Mouse (Mus musculus): Measurements from ENCODE around the gene Olfr211.

Olfr211 gene

GRCm38 (mm10) chr6:116488791-116489190, at the start of gene Olfr211:
Gene Olfr211 (plus strand): TSS chr6:116489091.
- WGBS: 60% methylated on average over 4 of the region's 4 CpGs

GRCm38 (mm10) chr6:116439531-116439930, 49.4 kb upstream of the Olfr211 start:
- 88% methylated on average over 6 of the region's 6 CpGs for WGBS

GRCm38 (mm10) chr6:116440447-116440846, 48.4 kb upstream of the Olfr211 start:
- 82% methylated on average over 4 of the region's 4 CpGs for WGBS

- 87% methylated on average over 4 of the region's 4 CpGs for WGBS
Observed at GRCm38 (mm10) chr6:116440849-116441248, 48.0 kb upstream of the Olfr211 start.

GRCm38 (mm10) chr6:116455781-116456180, 33.1 kb upstream of the Olfr211 start:
- WGBS: 83% methylated on average over 4 of the region's 4 CpGs

- WGBS: 83% methylated on average over 1 of the region's 1 CpGs
Observed at GRCm38 (mm10) chr6:116456482-116456881, 32.4 kb upstream of the Olfr211 start.

- whole genome bisulfite sequencing: 68% methylated on average over 4 of the region's 4 CpGs
Observed at GRCm38 (mm10) chr6:116458728-116459127, 30.2 kb upstream of the Olfr211 start.

- 80% methylated on average over 2 of the region's 2 CpGs for WGBS
Observed at GRCm38 (mm10) chr6:116459232-116459631, 29.7 kb upstream of the Olfr211 start.

GRCm38 (mm10) chr6:116460544-116461283, 28.2 kb upstream of the Olfr211 start, which contains the start of gene Alox5:
Gene Alox5 (minus strand): TSS chr6:116461178.
- WGBS: 4% methylated on average over 43 of the region's 43 CpGs

GRCm38 (mm10) chr6:116468081-116468480, 20.8 kb upstream of the Olfr211 start:
- 23% methylated on average over 3 of the region's 3 CpGs for WGBS

GRCm38 (mm10) chr6:116485081-116485480, 3.8 kb upstream of the Olfr211 start:
- WGBS: 71% methylated on average over 1 of the region's 1 CpGs

- WGBS: 50% methylated on average over 1 of the region's 1 CpGs
Observed at GRCm38 (mm10) chr6:116486833-116487232, 2.1 kb upstream of the Olfr211 start.

- WGBS: 75% methylated on average over 5 of the region's 5 CpGs
Observed at GRCm38 (mm10) chr6:116493742-116494141, 4.9 kb downstream of the Olfr211 start.

- WGBS: 71% methylated on average over 1 of the region's 1 CpGs
Observed at GRCm38 (mm10) chr6:116495960-116496359, 7.1 kb downstream of the Olfr211 start.

- 91% methylated on average over 20 of the region's 20 CpGs for WGBS
Observed at GRCm38 (mm10) chr6:116506302-116507003, 17.6 kb downstream of the Olfr211 start, which contains the start of gene Olfr212. Gene Olfr212 (plus strand): TSS chr6:116506516.

- WGBS: 81% methylated on average over 1 of the region's 1 CpGs
Observed at GRCm38 (mm10) chr6:116538156-116538555, 49.3 kb downstream of the Olfr211 start, which contains the start of gene Olfr213. Gene Olfr213 (plus strand): TSS chr6:116538456.

GRCm38 (mm10) chr6:116542500-116542899, 53.6 kb downstream of the Olfr211 start:
- WGBS: 86% methylated on average over 2 of the region's 2 CpGs
